Mouse (Mus musculus): ENCODE data around the gene Bnc1. TPM values are rescaled to one million over a fixed set of nuclear protein-coding genes. Genes with fewer than 3 reads are reported as not detected.

Gene Bnc1
- polyA plus RNA-seq, 1 experiment from 2014 or later, result 2.1 TPM

GRCm38 (mm10) chr7:82011534-82012401 is 19.7 kb upstream of the Bnc1 start:
- ATAC-seq, result peak; percentile 92
- peak overlapping the region; percentile 48 for H3K27ac ChIP-seq (ENCODE audit: low read length)
- no peaks in the 10 kb centered on the region for H3K27me3 ChIP-seq (replicated peaks; ENCODE audit: control insufficient read depth, insufficient read depth, low read length)
- H3K4me2 ChIP-seq (ENCODE audit: low read depth, low read length), result peak overlapping the region; percentile 12; the same call in 1 of the 2 replicates
- H3K36me3 ChIP-seq (ENCODE audit: control insufficient read depth, insufficient read depth, low read length), result no peaks in the 10 kb centered on the region
- no peak overlapping the region for H3K9ac ChIP-seq (ENCODE audit: low read depth, low read length)
- no peaks in the 10 kb centered on the region for H3K9me3 ChIP-seq (ENCODE audit: control insufficient read depth, low read length)
- 29% methylated on average over 19 of the region's 19 CpGs for WGBS
- no peak overlapping the region for H3K4me3 ChIP-seq (ENCODE audit: low read length)
- H3K4me1 ChIP-seq (ENCODE audit: control insufficient read depth, insufficient read depth, low read length), result peaks cover 8% of the 10 kb centered on the region

DNA sequence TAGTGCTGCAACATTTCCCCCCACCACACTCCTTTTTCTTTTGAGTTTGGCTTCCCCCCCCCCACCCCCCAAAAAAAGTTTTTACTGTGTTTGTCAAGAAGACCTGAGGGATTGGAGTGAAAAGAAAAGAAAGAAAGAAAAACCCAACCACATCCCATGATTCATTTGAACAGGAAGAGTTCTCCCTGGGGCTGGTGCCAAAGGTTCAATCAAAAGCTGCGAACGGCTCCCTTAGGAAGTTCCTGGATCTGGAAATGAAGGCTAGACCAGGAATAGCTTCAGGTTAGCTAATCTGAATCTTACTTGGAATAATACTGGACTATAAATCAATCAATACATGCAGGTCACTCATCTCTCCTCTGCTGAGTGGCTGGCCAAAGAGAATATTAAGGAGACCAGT is 15.1 kb upstream of the Bnc1 start:
- no peak overlapping the region for H3K27ac ChIP-seq (ENCODE audit: low read length)
- no peak overlapping the region for H3K4me3 ChIP-seq (ENCODE audit: low read length)
- 63% methylated on average over 2 of the region's 2 CpGs for WGBS
- no peaks in the 10 kb centered on the region for H3K9me3 ChIP-seq (ENCODE audit: control insufficient read depth, low read length)
- H3K36me3 ChIP-seq (ENCODE audit: control insufficient read depth, insufficient read depth, low read length), result no peaks in the 10 kb centered on the region
- ATAC-seq, result no peak
- H3K4me1 ChIP-seq (ENCODE audit: control insufficient read depth, insufficient read depth, low read length), result peaks cover 6% of the 10 kb centered on the region
- H3K27me3 ChIP-seq (replicated peaks; ENCODE audit: control insufficient read depth, insufficient read depth, low read length), result no peaks in the 10 kb centered on the region
- H3K4me2 ChIP-seq (ENCODE audit: low read depth, low read length), result no peak overlapping the region
- H3K9ac ChIP-seq (ENCODE audit: low read depth, low read length), result no peak overlapping the region

DNA sequence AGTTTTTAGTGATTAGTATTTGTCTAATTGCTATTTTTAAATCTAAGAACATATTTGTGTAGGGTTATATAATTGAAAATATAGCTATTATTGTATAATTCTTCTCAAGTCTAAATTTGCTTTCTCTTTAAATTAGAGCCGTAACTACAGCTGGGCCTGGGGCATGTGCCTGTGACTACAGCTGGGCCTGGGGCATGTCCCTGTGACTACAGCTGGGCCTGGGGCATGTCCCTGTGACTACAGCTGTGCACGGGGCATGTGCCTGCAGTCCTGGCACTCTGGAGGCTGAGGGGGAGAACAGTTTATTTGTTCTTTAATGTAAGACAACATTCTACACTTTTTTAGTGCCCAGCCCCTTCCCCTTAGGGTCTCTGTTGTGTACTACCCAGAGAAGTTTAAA is 12.1 kb upstream of the Bnc1 start:
- no peak overlapping the region for H3K9ac ChIP-seq (ENCODE audit: low read depth, low read length)
- no peak overlapping the region for H3K27ac ChIP-seq (ENCODE audit: low read length)
- no peaks in the 10 kb centered on the region for H3K9me3 ChIP-seq (ENCODE audit: control insufficient read depth, low read length)
- no peak overlapping the region for H3K4me3 ChIP-seq (ENCODE audit: low read length)
- no peaks in the 10 kb centered on the region for H3K4me1 ChIP-seq (ENCODE audit: control insufficient read depth, insufficient read depth, low read length)
- no peaks in the 10 kb centered on the region for H3K27me3 ChIP-seq (replicated peaks; ENCODE audit: control insufficient read depth, insufficient read depth, low read length)
- 67% methylated on average over 2 of the region's 2 CpGs for WGBS
- no peak overlapping the region for H3K4me2 ChIP-seq (ENCODE audit: low read depth, low read length)
- ATAC-seq, result no peak
- H3K36me3 ChIP-seq (ENCODE audit: control insufficient read depth, insufficient read depth, low read length), result no peaks in the 10 kb centered on the region

- H3K4me1 ChIP-seq (ENCODE audit: control insufficient read depth, insufficient read depth, low read length), result no peaks in the 10 kb centered on the region
- H3K4me3 ChIP-seq (ENCODE audit: low read length), result no peak overlapping the region
- H3K36me3 ChIP-seq (ENCODE audit: control insufficient read depth, insufficient read depth, low read length), result no peaks in the 10 kb centered on the region
- H3K27ac ChIP-seq (ENCODE audit: low read length), result no peak overlapping the region
- H3K9ac ChIP-seq (ENCODE audit: low read depth, low read length), result no peak overlapping the region
- WGBS, result 51% methylated on average over 2 of the region's 2 CpGs
- H3K4me2 ChIP-seq (ENCODE audit: low read depth, low read length), result no peak overlapping the region
- no peak for ATAC-seq
- peaks cover 14% of the 10 kb centered on the region for H3K27me3 ChIP-seq (replicated peaks; ENCODE audit: control insufficient read depth, insufficient read depth, low read length)
- H3K9me3 ChIP-seq (ENCODE audit: control insufficient read depth, low read length), result no peaks in the 10 kb centered on the region
These were observed 7.7 kb upstream of the Bnc1 start for GRCm38 (mm10) chr7:81999816-82000215.

DNA sequence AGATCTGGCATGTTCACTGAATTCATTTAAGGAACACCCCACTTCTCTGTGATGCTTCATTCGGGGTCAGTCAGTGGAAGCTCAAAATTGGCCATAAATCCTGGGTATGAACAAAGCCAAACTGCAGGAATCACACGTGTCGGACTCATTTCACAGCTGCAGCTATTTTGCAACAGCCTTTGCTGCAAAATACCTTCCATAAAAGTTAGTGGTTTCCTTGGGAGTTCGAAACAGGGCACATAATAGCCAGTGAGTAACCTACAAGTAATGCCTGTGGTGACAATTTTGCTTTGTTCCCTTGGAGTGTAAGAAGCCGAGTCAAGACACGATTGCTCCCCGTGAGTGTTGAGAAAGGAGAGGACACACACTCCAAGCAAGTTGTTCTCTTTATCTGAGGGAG is 7.3 kb upstream of the Bnc1 start:
- no peaks in the 10 kb centered on the region for H3K4me1 ChIP-seq (ENCODE audit: control insufficient read depth, insufficient read depth, low read length)
- H3K36me3 ChIP-seq (ENCODE audit: control insufficient read depth, insufficient read depth, low read length), result no peaks in the 10 kb centered on the region
- no peak overlapping the region for H3K4me2 ChIP-seq (ENCODE audit: low read depth, low read length)
- ATAC-seq, result no peak
- H3K4me3 ChIP-seq (ENCODE audit: low read length), result no peak overlapping the region
- no peak overlapping the region for H3K9ac ChIP-seq (ENCODE audit: low read depth, low read length)
- H3K27me3 ChIP-seq (replicated peaks; ENCODE audit: control insufficient read depth, insufficient read depth, low read length), result peaks cover 14% of the 10 kb centered on the region
- WGBS, result 63% methylated on average over 7 of the region's 7 CpGs
- no peaks in the 10 kb centered on the region for H3K9me3 ChIP-seq (ENCODE audit: control insufficient read depth, low read length)
- no peak overlapping the region for H3K27ac ChIP-seq (ENCODE audit: low read length)

- peaks cover 42% of the 10 kb centered on the region for H3K27me3 ChIP-seq (replicated peaks; ENCODE audit: control insufficient read depth, insufficient read depth, low read length)
- ATAC-seq, result no peak
- H3K4me2 ChIP-seq (ENCODE audit: low read depth, low read length), result no peak overlapping the region
These were observed 3.9 kb upstream of the Bnc1 start for GRCm38 (mm10) chr7:81995975-81996374.

GRCm38 (mm10) chr7:81995126-81995525 is 3.0 kb upstream of the Bnc1 start:
- H3K4me3 ChIP-seq (ENCODE audit: low read length), result no peak overlapping the region
- H3K4me2 ChIP-seq (ENCODE audit: low read depth, low read length), result no peak overlapping the region
- WGBS, result 81% methylated on average over 6 of the region's 6 CpGs
- H3K27ac ChIP-seq (ENCODE audit: low read length), result no peak overlapping the region
- H3K36me3 ChIP-seq (ENCODE audit: control insufficient read depth, insufficient read depth, low read length), result no peaks in the 10 kb centered on the region
- H3K4me1 ChIP-seq (ENCODE audit: control insufficient read depth, insufficient read depth, low read length), result peaks cover 11% of the 10 kb centered on the region
- no peak overlapping the region for H3K9ac ChIP-seq (ENCODE audit: low read depth, low read length)
- peaks cover 43% of the 10 kb centered on the region for H3K27me3 ChIP-seq (replicated peaks; ENCODE audit: control insufficient read depth, insufficient read depth, low read length)
- no peak for ATAC-seq
- no peaks in the 10 kb centered on the region for H3K9me3 ChIP-seq (ENCODE audit: control insufficient read depth, low read length)

More at GRCm38 (mm10) chr7:81995975-81996374, 3.9 kb upstream of the Bnc1 start:
- WGBS, result 31% methylated on average over 9 of the region's 9 CpGs
- H3K9me3 ChIP-seq (ENCODE audit: control insufficient read depth, low read length), result no peaks in the 10 kb centered on the region
- peaks cover 11% of the 10 kb centered on the region for H3K4me1 ChIP-seq (ENCODE audit: control insufficient read depth, insufficient read depth, low read length)
- no peak overlapping the region for H3K4me3 ChIP-seq (ENCODE audit: low read length)
- no peak overlapping the region for H3K9ac ChIP-seq (ENCODE audit: low read depth, low read length)
- H3K36me3 ChIP-seq (ENCODE audit: control insufficient read depth, insufficient read depth, low read length), result no peaks in the 10 kb centered on the region
- no peak overlapping the region for H3K27ac ChIP-seq (ENCODE audit: low read length)

GRCm38 (mm10) chr7:81993140-81993539 is 1.0 kb upstream of the Bnc1 start:
- Histone ChIP-seq H3K27me3 (replicated peaks; ENCODE audit: control insufficient read depth, insufficient read depth, low read length) (peaks cover 58% of the 10 kb centered on the region), H3K27ac (ENCODE audit: low read length) (no peak overlapping the region), H3K4me3 (ENCODE audit: low read length) (no peak overlapping the region)

GRCm38 (mm10) chr7:81991611-81992061 is 456 bp downstream of the Bnc1 start:
- H3K9ac ChIP-seq (ENCODE audit: low read depth, low read length), result peak overlapping the region; percentile 48
- H3K27me3 ChIP-seq (replicated peaks; ENCODE audit: control insufficient read depth, insufficient read depth, low read length), result peaks cover 56% of the 10 kb centered on the region
- H3K36me3 ChIP-seq (ENCODE audit: control insufficient read depth, insufficient read depth, low read length), result no peaks in the 10 kb centered on the region
- no peak overlapping the region for H3K27ac ChIP-seq (ENCODE audit: low read length)
- H3K9me3 ChIP-seq (ENCODE audit: control insufficient read depth, low read length), result no peaks in the 10 kb centered on the region
- peak overlapping the region; percentile 60 for H3K4me3 ChIP-seq (ENCODE audit: low read length)
- under 1% methylated on average over 36 of the region's 36 CpGs for WGBS
- H3K4me1 ChIP-seq (ENCODE audit: control insufficient read depth, insufficient read depth, low read length), result peaks cover 11% of the 10 kb centered on the region
- no peak for ATAC-seq
- H3K4me2 ChIP-seq (ENCODE audit: low read depth, low read length), result peak overlapping the region; percentile 98

More at GRCm38 (mm10) chr7:81993140-81993539, 1.0 kb upstream of the Bnc1 start:
- WGBS, result 50% methylated on average over 7 of the region's 7 CpGs
- Histone ChIP-seq H3K9me3 (ENCODE audit: control insufficient read depth, low read length) (no peaks in the 10 kb centered on the region), H3K36me3 (ENCODE audit: control insufficient read depth, insufficient read depth, low read length) (no peaks in the 10 kb centered on the region), H3K4me1 (ENCODE audit: control insufficient read depth, insufficient read depth, low read length) (peaks cover 11% of the 10 kb centered on the region), H3K9ac (ENCODE audit: low read depth, low read length) (no peak overlapping the region), H3K4me2 (ENCODE audit: low read depth, low read length) (no peak overlapping the region)
- ATAC-seq, result no peak

All from intestine, embryonic 16.5 days (tissue).